Mouse (Mus musculus) brain, embryonic 14.5 days (tissue): ENCODE results near the gene 5730522E02Rik. TPM values are rescaled to one million over a fixed set of nuclear protein-coding genes. Genes with fewer than 3 reads are reported as not detected.

Source experiments
- DNase-seq: peaks from one replicate; pipeline ENCODE4 v3.0.0-alpha.2; 2011; ENCODE audit warnings: low read depth
- CTCF ChIP-seq: fragments of 200-500 bp; IDR thresholded peaks from 2 replicates; pipeline ENCODE4 v1.5.1; 2012; ENCODE audit warnings: inconsistent platforms, mild to moderate bottlenecking, moderate library complexity, borderline replicate concordance; ENCODE audit not compliant: insufficient read depth, insufficient read length; ENCODE audit errors: extremely low read depth
- POLR2A ChIP-seq: fragments of 200-500 bp; IDR thresholded peaks from 2 replicates; pipeline ENCODE4 v1.6.1; 2012; ENCODE audit warnings: mild to moderate bottlenecking, inconsistent platforms, borderline replicate concordance; ENCODE audit not compliant: poor library complexity, insufficient read depth, insufficient read length, severe bottlenecking; ENCODE audit errors: extremely low read depth
- polyA plus RNA-seq: library from polyadenylated mRNA; depleted of rRNA; stranded (reverse); fragments of >200 nt; gene quantifications from 2 replicates; pipeline ENCODE4 v1.2.3, GENCODE M21; 2012

Gene 5730522E02Rik
- polyA plus RNA-seq, 1 experiment: 11.8 TPM

- peak; percentile 79 for DNase-seq
- no peak for TF ChIP-seq POLR2A
- no peak for TF ChIP-seq CTCF
These were observed 514.4 kb downstream of the 5730522E02Rik start for GRCm38 (mm10) chr11:25696168-25696567.

GRCm38 (mm10) chr11:25684731-25685130 is 525.8 kb downstream of the 5730522E02Rik start:
- TF ChIP-seq CTCF (no peak), POLR2A (no peak)
- no peak for DNase-seq

GRCm38 (mm10) chr11:25679856-25680255 is 530.7 kb downstream of the 5730522E02Rik start:
- no peak for DNase-seq
- no peak for TF ChIP-seq CTCF
- TF ChIP-seq POLR2A: no peak

GRCm38 (mm10) chr11:25674194-25674593 is 536.4 kb downstream of the 5730522E02Rik start:
- DNase-seq: no peak
- TF ChIP-seq CTCF: no peak
- TF ChIP-seq POLR2A: no peak

GRCm38 (mm10) chr11:25670018-25670417 is 540.5 kb downstream of the 5730522E02Rik start:
- no peak for TF ChIP-seq POLR2A
- TF ChIP-seq CTCF: no peak

GRCm38 (mm10) chr11:25664562-25665104 is 545.9 kb downstream of the 5730522E02Rik start:
- TF ChIP-seq POLR2A (no peak), CTCF (no peak)
- DNase-seq: peak; percentile 62

More at GRCm38 (mm10) chr11:25670018-25670417, 540.5 kb downstream of the 5730522E02Rik start:
- DNase-seq: no peak

- no peak for TF ChIP-seq CTCF
- no peak for TF ChIP-seq POLR2A
- peak; percentile 58 for DNase-seq
These were observed 564.3 kb downstream of the 5730522E02Rik start for GRCm38 (mm10) chr11:25646282-25646681.

GRCm38 (mm10) chr11:25644767-25645622 is 565.6 kb downstream of the 5730522E02Rik start:
- peak; percentile 84 for DNase-seq
- TF ChIP-seq CTCF: no peak
- no peak for TF ChIP-seq POLR2A

- TF ChIP-seq CTCF: no peak
- no peak for TF ChIP-seq POLR2A
- DNase-seq: no peak
These were observed 603.7 kb downstream of the 5730522E02Rik start for GRCm38 (mm10) chr11:25606886-25607285.

- TF ChIP-seq POLR2A (no peak), CTCF (no peak)
- DNase-seq: peak; percentile 15
These were observed 610.5 kb downstream of the 5730522E02Rik start for GRCm38 (mm10) chr11:25600030-25600429.

GRCm38 (mm10) chr11:25595303-25595702 is 615.3 kb downstream of the 5730522E02Rik start:
- no peak for TF ChIP-seq CTCF
- peak; percentile 66 for DNase-seq

- TF ChIP-seq CTCF: no peak
- TF ChIP-seq POLR2A: no peak
- peak; percentile 48 for DNase-seq
These were observed 615.8 kb downstream of the 5730522E02Rik start for GRCm38 (mm10) chr11:25594780-25595179.

GRCm38 (mm10) chr11:25592268-25592667 is 618.3 kb downstream of the 5730522E02Rik start:
- no peak for TF ChIP-seq POLR2A
- TF ChIP-seq CTCF: no peak
- DNase-seq: peak; percentile 70

GRCm38 (mm10) chr11:25590215-25590614 is 620.3 kb downstream of the 5730522E02Rik start:
- TF ChIP-seq POLR2A (no peak), CTCF (peak; percentile 9; the same call in 1 of the 2 replicates)
- peak; percentile 58 for DNase-seq

GRCm38 (mm10) chr11:25589509-25589908 is 621.1 kb downstream of the 5730522E02Rik start:
- DNase-seq: no peak
- TF ChIP-seq POLR2A (no peak), CTCF (peak; percentile 4; the same call in 1 of the 2 replicates)

- TF ChIP-seq CTCF (no peak), POLR2A (no peak)
- peak; percentile 51 for DNase-seq
These were observed 636.5 kb downstream of the 5730522E02Rik start for GRCm38 (mm10) chr11:25574129-25574465.
